8 mouse cellular contexts compared by ENCODE assay signal in genomic region chr7:44850789-44851624, GRCm38 (mm10). TPM values are rescaled to one million over a fixed set of nuclear protein-coding genes. Genes with fewer than 3 reads are reported as not detected.
DNase-seq lines count a peak whose midpoint lies in the region; ATAC-seq lines count a peak whose summit lies in the region.

No protein-coding gene starts in this region.

- H3K36me3 ChIP-seq in megakaryocyte, embryonic 14.5 days (replicated peaks; ENCODE audit: low read length): peaks cover 44% of the 10 kb centered on the region
- peaks cover 29% of the 10 kb centered on the region for H3K36me3 ChIP-seq in limb, embryonic 12.5 days
- H3K36me3 ChIP-seq in stomach, embryonic 16.5 days (ENCODE audit: control insufficient read depth, insufficient read depth, low read length): peaks cover 7% of the 10 kb centered on the region

- ATAC-seq in megakaryocyte, adult 5-6 weeks (ENCODE audit: poor library complexity, severe bottlenecking): no peak
- no peak for ATAC-seq in limb, embryonic 12.5 days (ENCODE audit: insufficient number of reproducible peaks, insufficient read depth, low FRiP score, low TSS enrichment, low read depth)
- ATAC-seq in stomach, embryonic 16.5 days (ENCODE audit: insufficient read depth, low FRiP score): no peak

- peak; percentile 46 for DNase-seq in adrenal gland, adult 2 months
- no peak for DNase-seq in adrenal gland, postnatal 25 days
- DNase-seq in layer of hippocampus, postnatal 25 days (ENCODE audit: extremely low spot score in 1 of 2, low spot score in 1 of 2): no peak
- no peak for DNase-seq in urinary bladder, postnatal 14 days (ENCODE audit: low spot score)

- H3K4me2 ChIP-seq in limb, embryonic 12.5 days: peak overlapping the region; percentile 85
- H3K4me2 ChIP-seq in stomach, embryonic 16.5 days (ENCODE audit: low read depth, low read length): peak overlapping the region; percentile 93

- H3K27me3 ChIP-seq in megakaryocyte, embryonic 14.5 days (replicated peaks): no peaks in the 10 kb centered on the region
- no peaks in the 10 kb centered on the region for H3K27me3 ChIP-seq in limb, embryonic 12.5 days
- H3K27me3 ChIP-seq in stomach, embryonic 16.5 days (ENCODE audit: control insufficient read depth, insufficient read depth, low read length): no peaks in the 10 kb centered on the region

- peak overlapping the region; percentile 68 for H3K9ac ChIP-seq in limb, embryonic 12.5 days (replicated peaks)
- peak overlapping the region; percentile 84 for H3K9ac ChIP-seq in stomach, embryonic 16.5 days (ENCODE audit: low read length)

- WGBS in limb, embryonic 12.5 days: 81% methylated on average over 8 of the region's 8 CpGs
- 77% methylated on average over 8 of the region's 8 CpGs for WGBS in stomach, embryonic 16.5 days

- peak overlapping the region; percentile 100 for H3K4me3 ChIP-seq in megakaryocyte, embryonic 14.5 days (replicated peaks)
- H3K4me3 ChIP-seq in limb, embryonic 12.5 days (replicated peaks): peak overlapping the region; percentile 78
- peak overlapping the region; percentile 66 for H3K4me3 ChIP-seq in stomach, embryonic 16.5 days (replicated peaks; ENCODE audit: low read length)

- H3K27ac ChIP-seq in limb, embryonic 12.5 days: peak overlapping the region; percentile 96; the same call in 1 of the 2 replicates
- H3K27ac ChIP-seq in stomach, embryonic 16.5 days (ENCODE audit: low read length): peak overlapping the region; percentile 97

- H3K4me1 ChIP-seq in megakaryocyte, embryonic 14.5 days: peaks cover 69% of the 10 kb centered on the region
- peaks cover 45% of the 10 kb centered on the region for H3K4me1 ChIP-seq in limb, embryonic 12.5 days (replicated peaks)
- H3K4me1 ChIP-seq in stomach, embryonic 16.5 days (ENCODE audit: control insufficient read depth, insufficient read depth, low read length): peaks cover 46% of the 10 kb centered on the region

- H3K9me3 ChIP-seq in megakaryocyte, embryonic 14.5 days: no peaks in the 10 kb centered on the region
- no peaks in the 10 kb centered on the region for H3K9me3 ChIP-seq in limb, embryonic 12.5 days
- H3K9me3 ChIP-seq in stomach, embryonic 16.5 days (replicated peaks; ENCODE audit: control insufficient read depth, low read length): no peaks in the 10 kb centered on the region

RNA-seq across cellular contexts. Expression of gene Tbc1d17, which starts 2.1 kb away (rescaled TPM):
- 10 to 100 TPM; 51.0 to 72.6 TPM for total RNA-seq in adrenal gland, adult 2 months (2021)
- polyA plus RNA-seq in adrenal gland, adult 2 months (2012; rRNA removed): 180 and 223 TPM in 2 replicates
- 62.1 and 88.5 TPM in 2 replicates for total RNA-seq in adrenal gland, postnatal 25 days (2021)
- polyA plus RNA-seq in megakaryocyte, embryonic 14.5 days (2012; ENCODE audit: insufficient read depth, low replicate concordance): 44.5 TPM in 2 replicates
- 12.5 and 17.6 TPM in 2 replicates for total RNA-seq in megakaryocyte, adult 5-6 weeks (2015)
- total RNA-seq in megakaryocyte, adult 5-6 weeks (2017): 13.0 and 14.8 TPM in 2 replicates
- polyA plus RNA-seq in limb, embryonic 12.5 days (2016; fragmentation: Nextera tagmentation; extraction: Ambion mirVana): 84.7 and 96.2 TPM in 2 replicates
- 71.7 and 74.1 TPM in 2 replicates for polyA plus RNA-seq in stomach, embryonic 16.5 days (2015; fragmentation: Nextera tagmentation; extraction: Ambion mirVana)
- total RNA-seq in layer of hippocampus, postnatal 25 days (2021): 10 to 100 TPM; 59.0 to 61.0 TPM

RNA-seq across cellular contexts. Expression of gene Akt1s1, which starts 2.2 kb away (rescaled TPM):
- 100 to 1,000 TPM; 117 TPM for total RNA-seq in adrenal gland, adult 2 months (2021)
- 650 and 890 TPM in 2 replicates for polyA plus RNA-seq in adrenal gland, adult 2 months (2012; rRNA removed)
- 116 and 138 TPM in 2 replicates for total RNA-seq in adrenal gland, postnatal 25 days (2021)
- polyA plus RNA-seq in megakaryocyte, embryonic 14.5 days (2012; ENCODE audit: insufficient read depth, low replicate concordance): 372 and 2,506 TPM in 2 replicates
- 4.7 and 6.5 TPM in 2 replicates for total RNA-seq in megakaryocyte, adult 5-6 weeks (2015)
- 8.0 and 9.6 TPM in 2 replicates for total RNA-seq in megakaryocyte, adult 5-6 weeks (2017)
- 106 and 110 TPM in 2 replicates for polyA plus RNA-seq in limb, embryonic 12.5 days (2016; fragmentation: Nextera tagmentation; extraction: Ambion mirVana)
- 73.5 and 83.1 TPM in 2 replicates for polyA plus RNA-seq in stomach, embryonic 16.5 days (2015; fragmentation: Nextera tagmentation; extraction: Ambion mirVana)
- 10 to 100 TPM; 76.1 to 79.5 TPM for total RNA-seq in layer of hippocampus, postnatal 25 days (2021)

RNA-seq across cellular contexts. Expression of gene Pnkp, which starts 5.9 kb away (rescaled TPM):
- total RNA-seq in adrenal gland, adult 2 months (2021): 10 to 100 TPM; 36.3 to 42.8 TPM
- polyA plus RNA-seq in adrenal gland, adult 2 months (2012; rRNA removed): 79.5 and 90.0 TPM in 2 replicates
- 53.2 and 55.8 TPM in 2 replicates for total RNA-seq in adrenal gland, postnatal 25 days (2021)
- polyA plus RNA-seq in megakaryocyte, embryonic 14.5 days (2012; ENCODE audit: insufficient read depth, low replicate concordance): 30.0 and 36.4 TPM in 2 replicates
- 75.1 and 89.7 TPM in 2 replicates for total RNA-seq in megakaryocyte, adult 5-6 weeks (2015)
- total RNA-seq in megakaryocyte, adult 5-6 weeks (2017): 109 and 129 TPM in 2 replicates
- 35.5 and 37.3 TPM in 2 replicates for polyA plus RNA-seq in limb, embryonic 12.5 days (2016; fragmentation: Nextera tagmentation; extraction: Ambion mirVana)
- polyA plus RNA-seq in stomach, embryonic 16.5 days (2015; fragmentation: Nextera tagmentation; extraction: Ambion mirVana): 32.6 and 34.8 TPM in 2 replicates
- total RNA-seq in layer of hippocampus, postnatal 25 days (2021): 10 to 100 TPM; 31.1 to 34.0 TPM

RNA-seq across cellular contexts. Expression of gene Ptov1, which starts 18.6 kb away (rescaled TPM):
- total RNA-seq in adrenal gland, adult 2 months (2021): 100 to 1,000 TPM; 227 TPM
- 492 and 493 TPM in 2 replicates for polyA plus RNA-seq in adrenal gland, adult 2 months (2012; rRNA removed)
- 309 and 326 TPM in 2 replicates for total RNA-seq in adrenal gland, postnatal 25 days (2021)
- 191 and 368 TPM in 2 replicates for polyA plus RNA-seq in megakaryocyte, embryonic 14.5 days (2012; ENCODE audit: insufficient read depth, low replicate concordance)
- total RNA-seq in megakaryocyte, adult 5-6 weeks (2015): 21.3 and 29.0 TPM in 2 replicates
- total RNA-seq in megakaryocyte, adult 5-6 weeks (2017): 5.9 and 8.7 TPM in 2 replicates
- 615 and 666 TPM in 2 replicates for polyA plus RNA-seq in limb, embryonic 12.5 days (2016; fragmentation: Nextera tagmentation; extraction: Ambion mirVana)
- polyA plus RNA-seq in stomach, embryonic 16.5 days (2015; fragmentation: Nextera tagmentation; extraction: Ambion mirVana): 150 and 156 TPM in 2 replicates
- total RNA-seq in layer of hippocampus, postnatal 25 days (2021): 100 to 1,000 TPM; 311 to 358 TPM

RNA-seq across cellular contexts. Expression of gene Atf5, which starts 34.5 kb away (rescaled TPM):
- 100 to 1,000 TPM; 136 to 166 TPM for total RNA-seq in adrenal gland, adult 2 months (2021)
- polyA plus RNA-seq in adrenal gland, adult 2 months (2012; rRNA removed): 494 and 666 TPM in 2 replicates
- 108 and 165 TPM in 2 replicates for total RNA-seq in adrenal gland, postnatal 25 days (2021)
- polyA plus RNA-seq in megakaryocyte, embryonic 14.5 days (2012; ENCODE audit: insufficient read depth, low replicate concordance): 279 and 321 TPM in 2 replicates
- 2.1 and 2.6 TPM in 2 replicates for total RNA-seq in megakaryocyte, adult 5-6 weeks (2015)
- 1.9 and 5.3 TPM in 2 replicates for total RNA-seq in megakaryocyte, adult 5-6 weeks (2017)
- 3.7 and 4.1 TPM in 2 replicates for polyA plus RNA-seq in limb, embryonic 12.5 days (2016; fragmentation: Nextera tagmentation; extraction: Ambion mirVana)
- polyA plus RNA-seq in stomach, embryonic 16.5 days (2015; fragmentation: Nextera tagmentation; extraction: Ambion mirVana): 3.8 and 4.6 TPM in 2 replicates
- 10 to 100 TPM; 26.7 to 31.2 TPM for total RNA-seq in layer of hippocampus, postnatal 25 days (2021)

Comparison
In these comparisons a context has a peak if more than half of its experiments do, and no peak if none do; other contexts are left out.
1. RNA of gene Akt1s1, which starts 2.2 kb away (total RNA-seq): 116 to 138 TPM in adrenal gland, postnatal 25 days, 117 TPM in adrenal gland, adult 2 months and 76.1 to 79.5 TPM in layer of hippocampus, postnatal 25 days; 4.7 to 9.6 TPM in megakaryocyte, adult 5-6 weeks; every median in the first group is over 4 times any median in the second.
2. Peak in every context shown above with its lines, with median percentiles within 50 percentile points of each other: H3K4me3 ChIP-seq.